Mouse (Mus musculus) E14TG2a.4 (cell line): ENCODE measurements around the gene Nhsl1.

ENCODE experiments used
- CTCF ChIP-seq: conservative IDR thresholded peaks from 2 replicates; pipeline ENCODE4 v1.5.1; 2014; ENCODE audit warnings: low read length
- NANOG ChIP-seq: IDR thresholded peaks from 2 replicates; pipeline ENCODE4 v1.6.1; 2014; ENCODE audit warnings: borderline replicate concordance, low read length, mixed read lengths
- POU5F1 ChIP-seq: IDR thresholded peaks from 2 replicates; pipeline ENCODE4 v1.6.1; 2014; ENCODE audit warnings: low read length, borderline replicate concordance

- TF ChIP-seq CTCF, result no peak
- TF ChIP-seq POU5F1, result no peak
- no peak for TF ChIP-seq NANOG
Observed at GRCm38 (mm10) chr10:18529177-18529576, 210.4 kb downstream of the Nhsl1 start.
